In genomic region chr4:114331161-114331560, GRCm38 (mm10) we compare ENCODE assay signal across 28 mouse cellular contexts.
"Had no signal": no experiment of that assay in that cellular context is flagged by ENCODE, and none has a peak within 500 bp of the region (broad histone marks: within the 10 kb centered on the region; RNA-seq: fewer than 3 reads in every experiment).

No protein-coding gene starts in this region.

- H3K4me1 ChIP-seq: limb, embryonic 10.5 days; limb, embryonic 12.5 days; limb, embryonic 13.5 days; limb, embryonic 15.5 days; liver, embryonic 12.5 days; liver, embryonic 13.5 days; liver, embryonic 15.5 days; midbrain, embryonic 10.5 days; midbrain, embryonic 12.5 days; midbrain, embryonic 13.5 days; midbrain, embryonic 15.5 days; neural tube, embryonic 12.5 days had no signal

- DNase-seq: left cerebral cortex, postnatal 4 days; liver; liver, embryonic 13.5 days; liver, postnatal 0 days; lung, adult 18-20 months; lung, adult 2 months; lung, embryonic 14.5 days; lung, postnatal 10 days; lung, postnatal 14 days; lung, postnatal 36 days; lung, postnatal 4 days; midbrain, embryonic 14.5 days had no signal

- H3K4me3 ChIP-seq: limb, embryonic 10.5 days; limb, embryonic 12.5 days; limb, embryonic 13.5 days; limb, embryonic 15.5 days; liver, embryonic 12.5 days; liver, embryonic 13.5 days; liver, embryonic 15.5 days; lung, embryonic 15.5 days; megakaryocyte, embryonic 14.5 days; midbrain, embryonic 10.5 days; midbrain, embryonic 12.5 days; midbrain, embryonic 13.5 days; midbrain, embryonic 15.5 days; myocyte; neural tube, embryonic 12.5 days had no signal

- H3K27ac ChIP-seq: limb, embryonic 10.5 days; limb, embryonic 12.5 days; limb, embryonic 13.5 days; limb, embryonic 15.5 days; liver, embryonic 12.5 days; liver, embryonic 13.5 days; liver, embryonic 14.5 days; liver, embryonic 15.5 days; lung, embryonic 15.5 days; macrophage; midbrain, embryonic 10.5 days; midbrain, embryonic 12.5 days; midbrain, embryonic 13.5 days; midbrain, embryonic 15.5 days; neural tube, embryonic 12.5 days had no signal

- H3K36me3 ChIP-seq: limb, embryonic 10.5 days; limb, embryonic 12.5 days; limb, embryonic 13.5 days; limb, embryonic 15.5 days; liver, embryonic 12.5 days; liver, embryonic 13.5 days; liver, embryonic 15.5 days; lung, embryonic 15.5 days; midbrain, embryonic 10.5 days; midbrain, embryonic 12.5 days; midbrain, embryonic 13.5 days; midbrain, embryonic 15.5 days; neural tube, embryonic 12.5 days had no signal

- H3K27me3 ChIP-seq: limb, embryonic 13.5 days; liver, embryonic 12.5 days; liver, embryonic 13.5 days; liver, embryonic 15.5 days; lung, embryonic 15.5 days; megakaryocyte, embryonic 14.5 days; midbrain, embryonic 12.5 days; midbrain, embryonic 13.5 days; midbrain, embryonic 15.5 days; neural tube, embryonic 12.5 days had no signal
